Mouse (Mus musculus): ENCODE measurements around the gene Tmtc1. TPM values are rescaled to one million over a fixed set of nuclear protein-coding genes. Genes with fewer than 3 reads are reported as not detected.

Tmtc1 gene
- polyA plus RNA-seq, 1 experiment from 2014 or later = 1.8 TPM

GRCm38 (mm10) chr6:148294506-148294905, 149.7 kb downstream of the Tmtc1 start:
- H3K4me1 ChIP-seq (replicated peaks; ENCODE audit: control insufficient read depth, insufficient read depth, low read length) = no peaks in the 10 kb centered on the region
- H3K4me2 ChIP-seq (ENCODE audit: low read depth, low read length) = no peak overlapping the region
- H3K36me3 ChIP-seq (ENCODE audit: control insufficient read depth, insufficient read depth, low read length) = no peaks in the 10 kb centered on the region
- H3K9ac ChIP-seq (ENCODE audit: low read length) = no peak overlapping the region
- ATAC-seq (ENCODE audit: low read depth) = no peak
- 59% methylated on average over 4 of the region's 4 CpGs for WGBS
- no peak overlapping the region for H3K27ac ChIP-seq (ENCODE audit: low read length)
- H3K9me3 ChIP-seq (ENCODE audit: control insufficient read depth, low read length) = no peaks in the 10 kb centered on the region
- no peak overlapping the region for H3K4me3 ChIP-seq (ENCODE audit: low read length)
- H3K27me3 ChIP-seq (ENCODE audit: control insufficient read depth, insufficient read depth, low read depth, low read length) = no peaks in the 10 kb centered on the region

GRCm38 (mm10) chr6:148290865-148291264, 153.3 kb downstream of the Tmtc1 start:
- ATAC-seq (ENCODE audit: low read depth) = no peak
- H3K27ac ChIP-seq (ENCODE audit: low read length) = no peak overlapping the region
- H3K9me3 ChIP-seq (ENCODE audit: control insufficient read depth, low read length) = no peaks in the 10 kb centered on the region
- H3K9ac ChIP-seq (ENCODE audit: low read length) = no peak overlapping the region
- no peaks in the 10 kb centered on the region for H3K36me3 ChIP-seq (ENCODE audit: control insufficient read depth, insufficient read depth, low read length)
- H3K4me3 ChIP-seq (ENCODE audit: low read length) = no peak overlapping the region
- no peaks in the 10 kb centered on the region; the same call in 1 of the 2 replicates for H3K4me1 ChIP-seq (replicated peaks; ENCODE audit: control insufficient read depth, insufficient read depth, low read length)
- H3K4me2 ChIP-seq (ENCODE audit: low read depth, low read length) = no peak overlapping the region
- no peaks in the 10 kb centered on the region for H3K27me3 ChIP-seq (ENCODE audit: control insufficient read depth, insufficient read depth, low read depth, low read length)

GRCm38 (mm10) chr6:148283224-148283881, 160.8 kb downstream of the Tmtc1 start:
- H3K9ac ChIP-seq (ENCODE audit: low read length) = no peak overlapping the region
- no peak overlapping the region for H3K4me3 ChIP-seq (ENCODE audit: low read length)
- H3K9me3 ChIP-seq (ENCODE audit: control insufficient read depth, low read length) = no peaks in the 10 kb centered on the region
- peak overlapping the region; percentile 54; the same call in 1 of the 2 replicates for H3K27ac ChIP-seq (ENCODE audit: low read length)
- no peaks in the 10 kb centered on the region for H3K27me3 ChIP-seq (ENCODE audit: control insufficient read depth, insufficient read depth, low read depth, low read length)
- ATAC-seq (ENCODE audit: low read depth) = peak; percentile 91
- no peak overlapping the region for H3K4me2 ChIP-seq (ENCODE audit: low read depth, low read length)
- no peaks in the 10 kb centered on the region for H3K36me3 ChIP-seq (ENCODE audit: control insufficient read depth, insufficient read depth, low read length)
- H3K4me1 ChIP-seq (replicated peaks; ENCODE audit: control insufficient read depth, insufficient read depth, low read length) = peaks cover 8% of the 10 kb centered on the region
- 25% methylated on average over 4 of the region's 4 CpGs for WGBS

GRCm38 (mm10) chr6:148279240-148279639, 164.9 kb downstream of the Tmtc1 start:
- 74% methylated on average over 6 of the region's 6 CpGs for WGBS
- H3K9ac ChIP-seq (ENCODE audit: low read length) = no peak overlapping the region
- H3K4me2 ChIP-seq (ENCODE audit: low read depth, low read length) = no peak overlapping the region
- H3K36me3 ChIP-seq (ENCODE audit: control insufficient read depth, insufficient read depth, low read length) = no peaks in the 10 kb centered on the region
- H3K27me3 ChIP-seq (ENCODE audit: control insufficient read depth, insufficient read depth, low read depth, low read length) = no peaks in the 10 kb centered on the region
- H3K4me1 ChIP-seq (replicated peaks; ENCODE audit: control insufficient read depth, insufficient read depth, low read length) = peaks cover 8% of the 10 kb centered on the region
- H3K4me3 ChIP-seq (ENCODE audit: low read length) = no peak overlapping the region
- ATAC-seq (ENCODE audit: low read depth) = no peak
- no peak overlapping the region for H3K27ac ChIP-seq (ENCODE audit: low read length)
- H3K9me3 ChIP-seq (ENCODE audit: control insufficient read depth, low read length) = no peaks in the 10 kb centered on the region

GRCm38 (mm10) chr6:148276418-148276817, 167.8 kb downstream of the Tmtc1 start:
- no peaks in the 10 kb centered on the region for H3K4me1 ChIP-seq (replicated peaks; ENCODE audit: control insufficient read depth, insufficient read depth, low read length)
- no peak for ATAC-seq (ENCODE audit: low read depth)
- H3K36me3 ChIP-seq (ENCODE audit: control insufficient read depth, insufficient read depth, low read length) = no peaks in the 10 kb centered on the region
- no peak overlapping the region for H3K4me3 ChIP-seq (ENCODE audit: low read length)
- no peak overlapping the region for H3K4me2 ChIP-seq (ENCODE audit: low read depth, low read length)
- H3K9me3 ChIP-seq (ENCODE audit: control insufficient read depth, low read length) = no peaks in the 10 kb centered on the region
- H3K27me3 ChIP-seq (ENCODE audit: control insufficient read depth, insufficient read depth, low read depth, low read length) = no peaks in the 10 kb centered on the region
- no peak overlapping the region for H3K27ac ChIP-seq (ENCODE audit: low read length)
- 66% methylated on average over 1 of the region's 1 CpGs for WGBS
- H3K9ac ChIP-seq (ENCODE audit: low read length) = no peak overlapping the region

GRCm38 (mm10) chr6:148275046-148275445, 169.1 kb downstream of the Tmtc1 start:
- Histone ChIP-seq H3K4me2 (ENCODE audit: low read depth, low read length) (no peak overlapping the region), H3K27ac (ENCODE audit: low read length) (no peak overlapping the region), H3K27me3 (ENCODE audit: control insufficient read depth, insufficient read depth, low read depth, low read length) (no peaks in the 10 kb centered on the region), H3K9me3 (ENCODE audit: control insufficient read depth, low read length) (no peaks in the 10 kb centered on the region), H3K4me3 (ENCODE audit: low read length) (no peak overlapping the region), H3K9ac (ENCODE audit: low read length) (no peak overlapping the region), H3K4me1 (replicated peaks; ENCODE audit: control insufficient read depth, insufficient read depth, low read length) (no peaks in the 10 kb centered on the region), H3K36me3 (ENCODE audit: control insufficient read depth, insufficient read depth, low read length) (no peaks in the 10 kb centered on the region)
- no peak for ATAC-seq (ENCODE audit: low read depth)
- 74% methylated on average over 4 of the region's 4 CpGs for WGBS

- Histone ChIP-seq H3K27ac (ENCODE audit: low read length) (no peak overlapping the region), H3K36me3 (ENCODE audit: control insufficient read depth, insufficient read depth, low read length) (no peaks in the 10 kb centered on the region), H3K4me1 (replicated peaks; ENCODE audit: control insufficient read depth, insufficient read depth, low read length) (peaks cover 4% of the 10 kb centered on the region; the same call in 1 of the 2 replicates), H3K9ac (ENCODE audit: low read length) (no peak overlapping the region), H3K4me2 (ENCODE audit: low read depth, low read length) (no peak overlapping the region), H3K9me3 (ENCODE audit: control insufficient read depth, low read length) (no peaks in the 10 kb centered on the region), H3K27me3 (ENCODE audit: control insufficient read depth, insufficient read depth, low read depth, low read length) (no peaks in the 10 kb centered on the region), H3K4me3 (ENCODE audit: low read length) (no peak overlapping the region)
- 68% methylated on average over 6 of the region's 6 CpGs for WGBS
- ATAC-seq (ENCODE audit: low read depth) = no peak
These were observed 183.5 kb downstream of the Tmtc1 start for GRCm38 (mm10) chr6:148260729-148261101.

GRCm38 (mm10) chr6:148259979-148260728, 184.0 kb downstream of the Tmtc1 start:
- H3K27ac ChIP-seq (ENCODE audit: low read length) = no peak overlapping the region
- no peak overlapping the region for H3K4me3 ChIP-seq (ENCODE audit: low read length)
- H3K4me1 ChIP-seq (replicated peaks; ENCODE audit: control insufficient read depth, insufficient read depth, low read length) = peaks cover 4% of the 10 kb centered on the region; the same call in 1 of the 2 replicates
- H3K9me3 ChIP-seq (ENCODE audit: control insufficient read depth, low read length) = no peaks in the 10 kb centered on the region
- H3K4me2 ChIP-seq (ENCODE audit: low read depth, low read length) = no peak overlapping the region
- H3K27me3 ChIP-seq (ENCODE audit: control insufficient read depth, insufficient read depth, low read depth, low read length) = no peaks in the 10 kb centered on the region
- H3K36me3 ChIP-seq (ENCODE audit: control insufficient read depth, insufficient read depth, low read length) = no peaks in the 10 kb centered on the region
- H3K9ac ChIP-seq (ENCODE audit: low read length) = no peak overlapping the region
- ATAC-seq (ENCODE audit: low read depth) = peak; percentile 83
- WGBS = 36% methylated on average over 4 of the region's 4 CpGs

GRCm38 (mm10) chr6:148259074-148259473, 185.1 kb downstream of the Tmtc1 start:
- Histone ChIP-seq H3K4me1 (replicated peaks; ENCODE audit: control insufficient read depth, insufficient read depth, low read length) (peaks cover 4% of the 10 kb centered on the region; the same call in 1 of the 2 replicates), H3K4me2 (ENCODE audit: low read depth, low read length) (no peak overlapping the region), H3K9ac (ENCODE audit: low read length) (no peak overlapping the region), H3K27ac (ENCODE audit: low read length) (no peak overlapping the region), H3K4me3 (ENCODE audit: low read length) (no peak overlapping the region), H3K27me3 (ENCODE audit: control insufficient read depth, insufficient read depth, low read depth, low read length) (no peaks in the 10 kb centered on the region), H3K9me3 (ENCODE audit: control insufficient read depth, low read length) (no peaks in the 10 kb centered on the region), H3K36me3 (ENCODE audit: control insufficient read depth, insufficient read depth, low read length) (no peaks in the 10 kb centered on the region)
- WGBS = 48% methylated on average over 8 of the region's 8 CpGs
- ATAC-seq (ENCODE audit: low read depth) = no peak

Measured in lung, embryonic 16.5 days (tissue).